Mouse (Mus musculus): ENCODE measurements around the gene Pak2. TPM values are rescaled to one million over a fixed set of nuclear protein-coding genes. Genes with fewer than 3 reads are reported as not detected.

Gene Pak2
- polyA plus RNA-seq, 1 experiment: 41.3 TPM

DNA sequence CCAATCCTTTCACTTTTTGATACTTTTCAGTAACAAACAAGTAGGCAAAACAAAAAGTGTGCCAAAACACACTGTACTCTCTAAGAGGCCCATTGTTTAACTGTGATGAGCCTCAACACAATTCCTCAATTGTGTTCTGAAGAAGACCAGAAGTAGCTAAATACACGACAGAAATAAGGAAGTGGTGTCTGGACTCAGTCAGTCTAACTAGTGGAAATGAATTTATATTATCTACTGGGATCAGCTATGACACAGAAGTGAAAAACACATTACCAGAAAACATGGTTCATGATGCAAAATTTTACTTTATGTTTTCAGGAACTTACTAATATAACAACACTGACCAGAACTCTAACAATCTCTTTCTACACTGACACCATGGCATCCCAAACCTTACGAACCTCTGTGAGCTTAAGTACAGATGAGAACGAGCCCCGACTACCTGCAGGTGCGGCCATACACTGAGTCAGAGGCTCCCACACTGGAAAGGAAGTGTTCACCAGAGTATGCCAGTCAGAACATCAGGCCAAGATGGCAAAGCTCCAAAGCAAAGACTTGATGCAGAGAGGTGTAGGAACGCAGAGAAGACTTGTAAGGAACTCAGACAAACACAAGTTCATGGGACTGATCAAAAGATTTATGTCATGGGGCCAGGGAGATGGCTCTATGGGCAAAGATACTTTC, 19.2 kb downstream of the Pak2 start:
- TF ChIP-seq GATA1 (IDR thresholded peaks at IDR 0.05; ENCODE audit: low read length): no peak

GRCm38 (mm10) chr16:32058817-32059216, 20.3 kb downstream of the Pak2 start:
- no peak for TF ChIP-seq GATA1 (IDR thresholded peaks at IDR 0.05; ENCODE audit: low read length)

DNA sequence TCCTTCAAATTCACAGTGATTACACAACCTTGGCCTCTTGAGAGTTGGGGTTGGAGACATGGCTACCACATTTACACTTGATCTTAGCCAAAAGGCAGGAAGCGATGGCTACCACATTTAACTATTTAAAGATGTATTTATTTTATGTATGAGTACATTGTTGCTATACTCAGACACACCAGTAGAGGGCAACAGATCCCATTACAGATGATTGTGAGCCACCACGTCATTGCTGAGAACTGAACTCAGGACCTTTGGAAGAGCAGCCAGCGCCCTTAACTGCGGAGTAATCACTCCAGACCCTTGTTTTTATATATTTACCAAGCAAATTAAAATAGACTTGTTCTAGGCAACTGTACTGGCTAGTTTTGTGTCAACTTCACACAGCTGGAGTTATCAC, 36.8 kb downstream of the Pak2 start:
- TF ChIP-seq GATA1 (IDR thresholded peaks at IDR 0.05; ENCODE audit: low read length): no peak

DNA sequence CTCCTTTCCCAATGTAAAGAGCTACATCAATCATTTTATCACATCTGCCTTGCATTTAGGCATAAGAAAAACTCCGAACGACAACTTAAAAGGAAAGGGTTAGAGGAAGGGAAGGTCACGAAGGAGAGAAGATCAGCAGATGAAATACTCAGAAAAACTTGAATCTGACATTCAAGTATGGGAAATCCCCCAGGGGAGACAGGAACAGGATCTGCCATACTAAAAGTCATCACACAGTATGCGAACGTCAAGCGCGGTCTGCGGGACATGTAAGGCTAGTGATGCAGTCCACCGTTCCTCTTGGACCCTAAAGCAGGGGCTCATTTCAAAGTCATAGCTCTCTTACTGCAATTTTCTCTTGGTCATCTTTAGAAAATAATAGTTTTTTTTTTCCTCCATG, 59.5 kb downstream of the Pak2 start:
- no peak for TF ChIP-seq GATA1 (IDR thresholded peaks at IDR 0.05; ENCODE audit: low read length)

DNA sequence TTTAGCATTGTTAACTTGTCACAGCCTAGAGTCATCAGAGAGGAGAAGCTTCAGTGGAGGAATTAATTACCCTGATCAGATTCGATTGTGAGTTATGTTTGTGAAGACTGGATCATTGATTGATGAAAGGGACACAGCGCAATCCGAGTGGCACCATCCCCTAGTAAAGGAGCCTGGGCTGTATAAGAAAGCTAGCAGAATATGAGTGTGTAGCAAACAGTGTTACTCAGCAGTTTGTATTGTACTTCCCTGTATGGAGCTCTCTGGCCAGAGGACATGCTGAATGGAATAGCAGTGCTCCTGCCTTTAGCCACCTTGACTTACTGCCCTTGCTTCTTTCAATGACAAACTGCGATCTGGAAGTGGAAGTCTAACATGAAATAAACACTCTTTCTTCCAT, 68.8 kb downstream of the Pak2 start:
- no peak for TF ChIP-seq GATA1 (IDR thresholded peaks at IDR 0.05; ENCODE audit: low read length)

DNA sequence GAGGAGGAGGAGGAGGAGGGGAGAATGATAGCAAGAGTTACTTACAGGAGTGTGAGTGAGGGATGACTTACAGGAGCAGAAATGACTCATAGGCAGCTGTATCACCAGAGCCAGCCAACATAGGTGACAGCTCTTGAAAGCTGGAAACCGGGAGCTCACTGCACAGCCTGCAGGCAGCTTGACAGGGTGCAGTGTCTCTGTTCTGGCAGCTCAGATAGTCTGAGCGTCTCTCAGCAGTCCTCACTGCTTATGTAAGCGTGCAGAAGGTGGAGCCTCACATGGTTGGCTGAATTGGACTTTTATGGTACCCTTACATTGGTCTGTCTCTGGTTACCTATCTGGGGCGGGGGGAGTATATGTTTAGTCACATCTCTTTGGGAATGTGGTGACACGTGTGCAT, 69.2 kb downstream of the Pak2 start:
- no peak for TF ChIP-seq GATA1 (IDR thresholded peaks at IDR 0.05; ENCODE audit: low read length)

- TF ChIP-seq GATA1 (IDR thresholded peaks at IDR 0.05; ENCODE audit: low read length): no peak
Observed at GRCm38 (mm10) chr16:32008529-32009293, 70.4 kb downstream of the Pak2 start.

DNA sequence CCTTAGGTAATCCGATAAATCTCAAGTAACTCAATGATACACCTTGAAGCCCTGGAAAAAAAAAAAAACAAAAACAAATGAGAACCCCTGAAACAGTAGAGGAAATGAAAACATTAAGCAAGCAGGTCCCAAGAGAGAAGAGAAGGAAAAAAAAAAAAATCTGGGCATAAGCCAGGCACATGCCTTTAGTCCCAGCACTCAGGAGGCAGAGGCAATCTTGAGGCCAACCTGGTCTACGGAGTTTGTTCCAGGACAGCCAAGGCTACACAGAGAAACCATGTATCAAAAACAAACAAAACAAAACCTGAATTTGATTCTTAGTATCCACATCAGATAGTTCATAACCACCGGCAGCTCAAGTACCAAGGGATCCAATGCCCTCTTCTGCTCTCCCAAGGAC, 74.4 kb downstream of the Pak2 start:
- no peak for TF ChIP-seq GATA1 (IDR thresholded peaks at IDR 0.05; ENCODE audit: low read length)

GRCm38 (mm10) chr16:32002509-32003477, 76.3 kb downstream of the Pak2 start, which contains the start of gene Senp5:
Gene Senp5, minus strand, starts transcription at chr16:32003287.
- TF ChIP-seq GATA1 (IDR thresholded peaks at IDR 0.05; ENCODE audit: low read length): no peak

- TF ChIP-seq GATA1 (IDR thresholded peaks at IDR 0.05; ENCODE audit: low read length): no peak
Observed at GRCm38 (mm10) chr16:31996371-31996770, 82.8 kb downstream of the Pak2 start.

GRCm38 (mm10) chr16:31993946-31994345, 85.2 kb downstream of the Pak2 start:
- TF ChIP-seq GATA1 (IDR thresholded peaks at IDR 0.05; ENCODE audit: low read length): no peak

- no peak for TF ChIP-seq GATA1 (IDR thresholded peaks at IDR 0.05; ENCODE audit: low read length)
Observed at GRCm38 (mm10) chr16:31993195-31993594, 85.9 kb downstream of the Pak2 start.

DNA sequence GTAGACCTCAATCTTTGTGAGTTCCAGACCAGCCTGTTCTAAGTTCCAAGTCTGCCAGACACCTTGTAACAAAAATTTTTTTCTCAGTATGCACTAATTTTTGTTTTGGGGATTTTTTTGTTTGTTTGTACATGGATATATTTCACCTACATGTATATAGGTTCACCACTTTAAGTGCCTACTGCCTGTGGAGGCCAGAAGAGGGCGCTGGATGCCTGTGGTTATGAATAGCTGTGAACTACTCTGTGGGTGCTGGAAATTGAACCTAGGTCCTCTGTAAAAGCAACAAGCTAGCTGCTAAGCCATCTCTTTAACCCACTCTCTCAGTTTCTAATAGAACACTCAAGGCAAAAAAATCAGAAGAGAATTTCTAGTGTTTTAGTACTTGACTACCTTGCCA, 87.1 kb downstream of the Pak2 start:
- no peak for TF ChIP-seq GATA1 (IDR thresholded peaks at IDR 0.05; ENCODE audit: low read length)

GRCm38 (mm10) chr16:31980946-31981345, 98.2 kb downstream of the Pak2 start:
- TF ChIP-seq GATA1 (IDR thresholded peaks at IDR 0.05; ENCODE audit: low read length): no peak

- TF ChIP-seq GATA1 (IDR thresholded peaks at IDR 0.05; ENCODE audit: low read length): no peak
Observed at GRCm38 (mm10) chr16:31979501-31979900, 99.6 kb downstream of the Pak2 start.

DNA sequence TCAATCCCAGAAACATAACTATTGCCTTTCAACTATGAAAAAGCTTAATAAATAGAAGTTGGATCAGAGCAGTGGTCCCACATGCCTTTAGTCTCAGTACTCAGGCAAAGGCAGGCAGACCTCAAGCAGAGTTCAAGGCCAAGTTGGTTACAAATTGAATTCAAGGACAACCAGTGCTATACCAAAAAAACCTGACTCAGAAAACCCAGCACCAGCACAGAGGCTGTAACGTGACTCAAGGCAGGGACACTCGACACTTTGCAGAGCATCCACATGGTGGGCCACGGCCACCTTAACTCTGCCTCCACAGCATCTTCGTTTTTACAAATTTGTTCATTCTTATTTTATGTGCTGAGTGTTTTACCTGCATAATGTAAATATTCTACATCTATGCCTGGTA, 103.9 kb downstream of the Pak2 start:
- TF ChIP-seq GATA1 (IDR thresholded peaks at IDR 0.05; ENCODE audit: low read length): no peak

Other genes starting within 250 kb of the Pak2 start
- gene Meltf, start 200.5 kb downstream of the Pak2 start, polyA plus RNA-seq (2012): not detected in 2 replicates
- not detected in 2 replicates for gene Pigz, start 145.5 kb downstream of the Pak2 start, polyA plus RNA-seq (2012)
- gene 0610012G03Rik, start 130.8 kb downstream of the Pak2 start, polyA plus RNA-seq (2012): 65.4 and 75.8 TPM in 2 replicates
- 137 and 143 TPM in 2 replicates for gene Ncbp2, start 130.8 kb downstream of the Pak2 start, polyA plus RNA-seq (2012)
- gene Senp5, start 76.1 kb downstream of the Pak2 start, polyA plus RNA-seq (2012): 2.8 and 4.3 TPM in 2 replicates
- 14.8 and 21.0 TPM in 2 replicates for gene Pigx, start 20.4 kb upstream of the Pak2 start, polyA plus RNA-seq (2012)
- 2.2 and 3.8 TPM in 2 replicates for gene Cep19, start 20.5 kb upstream of the Pak2 start, polyA plus RNA-seq (2012)
- 70.3 and 74.8 TPM in 2 replicates for gene Nrros, start 86.3 kb upstream of the Pak2 start, polyA plus RNA-seq (2012)
- not detected in 2 replicates for gene Bex6, start 100.5 kb upstream of the Pak2 start, polyA plus RNA-seq (2012)
- 6.3 and 9.0 TPM in 2 replicates for gene Fbxo45, start 167.8 kb upstream of the Pak2 start, polyA plus RNA-seq (2012)
- 13.0 and 15.6 TPM in 2 replicates for gene Wdr53, start 167.9 kb upstream of the Pak2 start, polyA plus RNA-seq (2012)
- not detected in 2 replicates for gene Smco1, start 192.1 kb upstream of the Pak2 start, polyA plus RNA-seq (2012)
- gene Rnf168, start 198.1 kb upstream of the Pak2 start, polyA plus RNA-seq (2012): 14.1 and 15.3 TPM in 2 replicates

Data from G1E-ER4 (cell line).